Mouse (Mus musculus) liver, adult 2 months (tissue): ENCODE results near the gene Sys1.

Experiments used
- CTCF ChIP-seq: fragments of 200-500 bp; IDR thresholded peaks from 2 replicates; pipeline ENCODE4 v1.5.1; 2011; ENCODE audit warnings: low read depth, low read length, control low read depth
- POLR2A ChIP-seq: fragments of 200-500 bp; IDR thresholded peaks from 2 replicates; pipeline ENCODE4 v1.6.1; 2011; ENCODE audit warnings: low read length, control low read depth; ENCODE audit not compliant: insufficient read depth; ENCODE audit errors: extremely low read depth

DNA sequence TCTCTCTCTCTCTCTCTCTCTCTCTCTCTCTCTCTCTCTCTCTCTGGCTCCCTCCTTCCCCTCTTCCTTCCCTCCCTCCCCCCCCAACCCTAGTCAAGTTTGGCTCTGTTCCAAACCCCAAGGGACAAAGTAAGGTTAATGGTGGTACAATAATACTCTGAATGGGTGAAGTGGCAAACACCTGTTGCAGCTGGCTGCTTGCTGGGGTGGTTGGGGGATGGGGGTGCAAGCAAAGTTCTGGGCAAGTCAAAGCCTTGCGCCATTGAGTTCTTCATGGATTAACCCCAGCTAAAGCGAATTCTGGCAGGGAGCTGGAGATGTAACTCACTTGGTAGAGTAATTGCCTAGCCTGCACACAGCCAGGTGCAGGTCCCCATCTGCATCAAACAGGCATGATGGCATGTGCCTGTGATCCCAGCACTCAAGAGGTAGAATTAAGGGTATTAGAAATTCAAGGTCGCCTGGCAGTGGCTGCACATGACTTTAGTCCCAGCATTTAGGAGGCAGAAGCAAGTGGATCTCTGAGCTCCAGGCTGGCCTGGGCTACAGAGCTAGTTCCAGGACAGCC, 38.4 kb upstream of the Sys1 start:
- TF ChIP-seq POLR2A (no peak), CTCF (no peak)
